Mouse (Mus musculus) midbrain, embryonic 15.5 days (tissue): ENCODE measurements around the gene Iyd. TPM values are rescaled to one million over a fixed set of nuclear protein-coding genes. Genes with fewer than 3 reads are reported as not detected.

ENCODE experiments used
- ATAC-seq: fragments of 200-750 bp; cut with Nextera tagmentation; replicated peaks from 2 replicates; pipeline ENCODE4 v1.8.0; 2017; ENCODE audit warnings: moderate TSS enrichment
- H3K27ac ChIP-seq: fragments of 300-500 bp; sonication (generic); 2 replicates; pipeline ENCODE4 v1.5.1; 2015; ENCODE audit warnings: mild to moderate bottlenecking, inconsistent platforms
- H3K27me3 ChIP-seq: fragments of 300-500 bp; sonication (generic); replicated peaks from 2 replicates; pipeline ENCODE4 v1.6.1; 2015; ENCODE audit warnings: inconsistent platforms
- H3K36me3 ChIP-seq: fragments of 300-500 bp; sonication (generic); replicated peaks from 2 replicates; pipeline ENCODE4 v1.6.1; 2015; ENCODE audit warnings: inconsistent platforms
- H3K4me1 ChIP-seq: fragments of 300-500 bp; sonication (generic); 2 replicates; pipeline ENCODE4 v1.6.1; 2015; ENCODE audit warnings: inconsistent platforms
- H3K4me2 ChIP-seq: fragments of 300-500 bp; sonication (generic); 2 replicates; pipeline ENCODE4 v1.6.1; 2015; ENCODE audit warnings: inconsistent platforms, mild to moderate bottlenecking, moderate library complexity
- H3K4me3 ChIP-seq: fragments of 300-500 bp; sonication (generic); 2 replicates; pipeline ENCODE4 v1.5.1; 2015; ENCODE audit warnings: mild to moderate bottlenecking, inconsistent platforms
- H3K9ac ChIP-seq: fragments of 300-500 bp; sonication (generic); 2 replicates; pipeline ENCODE4 v1.6.1; 2015; ENCODE audit warnings: mild to moderate bottlenecking, inconsistent platforms
- H3K9me3 ChIP-seq: fragments of 300-500 bp; sonication (generic); 2 replicates; pipeline ENCODE4 v1.6.1; 2016; ENCODE audit warnings: inconsistent platforms
- WGBS: fragments of 180-500 bp; shearing (Covaris S2); methylation state at CpG from one replicate; pipeline ENCODE4 v1.1.7; 2015; ENCODE audit warnings: mixed read lengths; 5-methylcytosine and 5-hydroxymethylcytosine counted together
- polyA plus RNA-seq: library from polyadenylated mRNA; unstranded; fragments of >200 nt; fragmentation: Nextera tagmentation; extraction: Ambion mirVana; gene quantifications from 2 replicates; pipeline ENCODE4 v1.2.1, GENCODE M21; 2015

Iyd gene
- polyA plus RNA-seq, 1 experiment from 2014 or later = 0.45 TPM

DNA sequence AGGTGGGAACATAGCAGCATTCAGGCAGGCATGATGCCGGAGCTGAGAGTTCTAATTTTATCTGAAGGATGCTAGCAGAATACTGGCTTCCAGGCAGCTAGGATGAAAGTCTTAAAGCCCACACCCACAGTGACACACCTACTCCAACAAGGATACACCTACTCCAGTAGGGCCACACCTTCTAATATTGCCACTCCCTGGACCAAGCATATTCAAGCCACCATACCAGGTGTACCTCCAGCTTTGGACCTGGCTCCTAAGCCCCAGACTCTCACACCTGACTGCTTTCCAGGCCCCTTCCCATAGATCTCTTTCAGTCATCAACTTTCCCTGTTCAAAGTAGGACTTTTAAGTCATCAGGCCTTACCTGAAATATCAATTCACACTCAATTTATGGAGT is 19.1 kb downstream of the Iyd start:
- Histone ChIP-seq H3K4me1 (no peaks in the 10 kb centered on the region), H3K4me3 (no peak overlapping the region), H3K36me3 (no peaks in the 10 kb centered on the region), H3K27ac (no peak overlapping the region), H3K9ac (no peak overlapping the region), H3K9me3 (no peaks in the 10 kb centered on the region), H3K4me2 (no peak overlapping the region), H3K27me3 (no peaks in the 10 kb centered on the region)
- ATAC-seq = no peak
- WGBS = 100% methylated on average over 1 of the region's 1 CpGs

DNA sequence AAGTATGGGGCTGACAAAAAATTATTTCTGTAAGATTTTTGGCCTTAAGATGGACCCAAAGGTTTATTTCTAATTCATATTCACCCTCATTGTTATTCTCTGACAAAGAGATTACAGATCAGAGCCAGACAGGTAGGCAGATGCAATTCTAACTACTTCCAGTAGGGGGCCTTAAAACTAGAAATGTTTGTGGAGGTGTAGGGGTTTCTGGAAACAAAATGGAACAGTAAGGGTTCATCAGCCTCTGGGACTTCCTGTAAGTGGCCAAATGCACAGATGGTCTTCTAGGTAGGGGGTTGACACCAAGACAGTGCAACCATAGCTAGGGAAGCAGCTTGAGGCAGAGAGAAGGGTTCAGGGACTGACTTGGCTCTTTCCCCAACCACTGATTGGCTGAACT is 22.1 kb downstream of the Iyd start:
- Histone ChIP-seq H3K9me3 (no peaks in the 10 kb centered on the region), H3K36me3 (no peaks in the 10 kb centered on the region), H3K4me3 (no peak overlapping the region), H3K27ac (no peak overlapping the region), H3K4me1 (no peaks in the 10 kb centered on the region), H3K4me2 (no peak overlapping the region), H3K9ac (no peak overlapping the region), H3K27me3 (no peaks in the 10 kb centered on the region)
- ATAC-seq = no peak

DNA sequence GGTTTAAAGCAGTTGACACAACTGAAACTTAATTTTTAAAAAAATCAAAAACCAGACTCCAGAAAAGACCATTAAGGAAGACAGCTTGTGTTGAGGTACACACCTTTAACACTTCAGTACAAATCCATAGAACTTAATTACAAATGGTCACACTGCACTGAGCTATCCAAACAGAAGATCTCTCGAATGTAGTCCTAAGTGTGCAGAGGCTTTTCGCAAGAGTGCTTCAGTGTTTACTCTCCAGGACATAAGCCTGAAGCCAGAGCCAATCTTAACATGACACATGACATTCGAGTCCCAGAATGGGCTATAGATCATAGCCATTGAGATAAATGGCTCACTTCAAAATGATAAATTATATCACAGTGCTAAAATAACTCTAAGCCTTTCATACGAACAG is 25.1 kb downstream of the Iyd start:
- H3K36me3 ChIP-seq = no peaks in the 10 kb centered on the region
- H3K27me3 ChIP-seq = no peaks in the 10 kb centered on the region
- H3K4me3 ChIP-seq = no peak overlapping the region
- no peak overlapping the region for H3K9ac ChIP-seq
- H3K4me2 ChIP-seq = no peak overlapping the region
- no peaks in the 10 kb centered on the region for H3K9me3 ChIP-seq
- no peak for ATAC-seq
- no peak overlapping the region for H3K27ac ChIP-seq
- no peaks in the 10 kb centered on the region for H3K4me1 ChIP-seq
- WGBS = 65% methylated on average over 4 of the region's 4 CpGs

DNA sequence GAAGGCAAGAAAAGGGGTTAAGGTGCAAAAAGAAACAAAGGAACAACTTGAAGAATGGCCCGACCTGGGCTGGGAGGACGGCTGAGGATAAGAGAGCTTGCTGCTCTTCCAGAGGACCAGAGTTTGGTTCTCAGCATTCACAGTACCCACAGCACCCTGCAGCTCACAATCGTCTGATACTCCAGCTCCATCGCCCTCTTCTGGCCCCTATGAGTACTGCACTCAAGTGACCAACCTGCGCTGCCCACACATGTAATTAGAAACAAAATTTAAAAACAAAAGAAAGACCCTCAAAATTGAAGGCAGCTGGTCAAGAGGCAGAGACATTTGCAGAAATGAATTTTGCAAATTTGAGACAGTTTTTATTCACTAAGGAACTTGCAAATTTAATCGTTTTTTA is 27.8 kb downstream of the Iyd start:
- Histone ChIP-seq H3K4me1 (no peaks in the 10 kb centered on the region), H3K9ac (no peak overlapping the region), H3K9me3 (no peaks in the 10 kb centered on the region), H3K27ac (no peak overlapping the region), H3K4me2 (no peak overlapping the region), H3K36me3 (no peaks in the 10 kb centered on the region), H3K27me3 (no peaks in the 10 kb centered on the region), H3K4me3 (no peak overlapping the region)
- no peak for ATAC-seq
- WGBS = 71% methylated on average over 6 of the region's 6 CpGs

DNA sequence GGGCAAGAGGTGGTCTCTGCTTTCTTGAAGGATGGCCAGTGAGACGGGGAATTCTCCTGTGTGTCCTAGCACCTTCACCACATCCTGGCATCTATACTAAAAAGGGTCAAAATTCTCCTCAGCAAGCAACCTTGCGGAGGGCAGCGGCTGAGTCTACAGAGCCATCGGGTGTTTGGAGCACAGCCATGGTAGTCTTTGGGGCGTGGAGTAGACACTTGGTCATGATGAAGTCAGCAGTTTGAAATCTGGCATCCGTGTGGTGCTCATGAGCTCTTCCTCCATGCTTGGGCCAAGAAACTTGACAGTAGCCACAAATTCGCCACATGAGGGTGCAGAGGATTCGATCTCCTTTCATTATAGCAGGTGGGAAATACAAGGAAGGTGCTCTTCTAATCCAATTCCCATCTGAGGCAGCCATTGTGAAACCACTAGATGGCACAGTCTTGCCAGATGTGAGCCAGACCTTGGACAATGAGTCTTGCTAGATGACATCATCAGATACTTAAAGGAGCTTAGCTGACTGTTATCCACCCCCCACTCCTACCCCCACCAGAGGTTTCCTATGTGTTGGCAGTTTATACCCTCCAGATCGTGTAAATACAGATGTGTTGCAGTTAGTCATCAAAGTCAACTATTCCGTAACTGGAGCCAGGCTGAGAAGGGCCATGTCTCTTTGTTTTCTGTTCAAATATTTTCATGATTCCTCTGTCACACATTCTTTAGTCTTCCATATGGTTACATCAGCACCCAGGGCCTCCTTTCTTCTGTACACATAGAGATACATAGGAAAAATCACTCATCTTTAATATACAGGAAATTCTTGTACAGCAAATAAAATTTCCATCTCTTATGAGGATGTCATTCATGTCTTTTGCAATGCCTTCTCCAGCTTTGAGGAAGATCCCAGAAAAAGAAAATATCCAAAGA is 32.9 kb downstream of the Iyd start:
- H3K4me1 ChIP-seq = no peaks in the 10 kb centered on the region
- H3K9ac ChIP-seq = no peak overlapping the region
- no peaks in the 10 kb centered on the region for H3K27me3 ChIP-seq
- no peak overlapping the region for H3K4me2 ChIP-seq
- ATAC-seq = peak; percentile 52
- no peak overlapping the region for H3K4me3 ChIP-seq
- no peaks in the 10 kb centered on the region for H3K9me3 ChIP-seq
- H3K36me3 ChIP-seq = no peaks in the 10 kb centered on the region
- H3K27ac ChIP-seq = no peak overlapping the region
- 65% methylated on average over 10 of the region's 10 CpGs for WGBS

DNA sequence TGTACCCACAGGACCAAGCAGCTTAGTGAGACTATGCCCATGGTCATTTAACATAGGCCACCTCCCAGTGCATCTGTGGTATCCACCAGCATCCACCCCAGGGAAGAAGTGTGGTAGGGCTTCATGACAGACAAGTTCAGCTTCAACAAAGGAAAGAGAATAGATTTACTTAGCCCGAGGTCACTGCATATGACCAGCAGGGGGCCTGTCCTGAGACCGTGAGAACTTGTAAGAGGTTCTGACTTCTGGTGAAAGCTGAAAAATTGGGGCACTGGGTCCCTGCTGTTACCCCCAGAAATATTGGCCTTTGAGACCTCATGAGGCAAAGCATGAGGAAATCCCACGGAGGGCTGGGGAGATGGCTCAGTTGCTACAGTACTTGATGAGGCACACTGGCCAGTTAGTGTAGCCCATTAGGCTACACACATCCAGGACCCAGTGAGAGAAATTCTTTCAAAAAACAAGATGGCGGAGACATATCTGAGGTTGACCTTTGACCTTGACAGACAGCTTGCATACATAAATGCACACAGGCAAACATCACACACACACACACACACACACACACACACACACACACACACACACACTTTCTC is 34.0 kb downstream of the Iyd start:
- no peak overlapping the region for H3K9ac ChIP-seq
- H3K4me2 ChIP-seq = no peak overlapping the region
- H3K9me3 ChIP-seq = no peaks in the 10 kb centered on the region
- 69% methylated on average over 4 of the region's 4 CpGs for WGBS
- H3K4me1 ChIP-seq = no peaks in the 10 kb centered on the region
- H3K27me3 ChIP-seq = no peaks in the 10 kb centered on the region
- H3K36me3 ChIP-seq = no peaks in the 10 kb centered on the region
- H3K4me3 ChIP-seq = no peak overlapping the region
- H3K27ac ChIP-seq = no peak overlapping the region
- ATAC-seq = no peak

DNA sequence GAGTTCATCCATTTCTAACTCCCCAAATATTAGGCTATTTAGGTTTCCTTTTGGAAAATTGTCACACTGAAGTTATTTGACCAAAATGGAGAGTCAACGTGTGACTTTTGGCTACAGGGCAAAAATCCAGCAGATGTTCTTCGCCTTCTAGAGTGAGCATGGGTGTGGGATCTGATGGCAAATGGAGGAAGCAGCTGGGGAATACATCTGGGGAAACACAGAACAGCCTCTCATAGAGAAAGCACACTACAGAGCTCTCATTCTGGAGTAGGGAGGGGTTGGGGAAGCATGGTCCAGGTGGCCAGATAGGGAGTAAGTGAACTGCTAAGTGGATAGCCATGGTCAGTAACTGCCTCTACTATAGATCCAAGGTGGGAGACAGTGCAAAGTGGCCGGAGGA is 50.6 kb downstream of the Iyd start:
- H3K4me1 ChIP-seq = peaks cover 8% of the 10 kb centered on the region; the same call in 1 of the 2 replicates
- H3K9me3 ChIP-seq = no peaks in the 10 kb centered on the region
- no peak for ATAC-seq
- no peaks in the 10 kb centered on the region for H3K27me3 ChIP-seq
- no peaks in the 10 kb centered on the region for H3K36me3 ChIP-seq
- H3K4me3 ChIP-seq = no peak overlapping the region
- H3K27ac ChIP-seq = no peak overlapping the region
- H3K4me2 ChIP-seq = no peak overlapping the region
- WGBS = 92% methylated on average over 3 of the region's 3 CpGs
- H3K9ac ChIP-seq = no peak overlapping the region

DNA sequence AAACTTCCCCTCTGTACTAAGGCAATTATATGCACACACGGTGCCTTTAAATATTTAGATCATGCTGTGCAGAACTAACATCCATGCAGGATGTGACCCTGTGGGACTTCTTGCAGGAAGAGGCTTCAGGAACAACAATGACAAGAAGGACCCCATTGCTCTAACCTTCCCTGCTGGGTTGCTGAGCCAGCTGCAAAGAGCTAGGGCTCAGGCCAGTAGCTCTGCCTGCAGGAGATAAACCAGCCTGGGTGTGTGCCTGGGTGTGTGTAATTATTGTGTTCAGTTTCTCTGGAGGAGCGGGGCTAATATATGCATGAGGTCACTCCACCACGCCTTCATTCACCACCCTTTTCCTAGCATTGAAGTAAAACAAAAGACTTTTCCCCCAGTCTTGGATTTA is 51.8 kb downstream of the Iyd start:
- Histone ChIP-seq H3K4me1 (peaks cover 8% of the 10 kb centered on the region; the same call in 1 of the 2 replicates), H3K9me3 (no peaks in the 10 kb centered on the region), H3K36me3 (no peaks in the 10 kb centered on the region), H3K27ac (no peak overlapping the region), H3K27me3 (no peaks in the 10 kb centered on the region), H3K4me2 (no peak overlapping the region), H3K4me3 (no peak overlapping the region), H3K9ac (no peak overlapping the region)
- ATAC-seq = 0 out of 2 replicates have a peak, but pooled peaks have one; percentile 30
- 14% methylated on average over 3 of the region's 3 CpGs for WGBS

DNA sequence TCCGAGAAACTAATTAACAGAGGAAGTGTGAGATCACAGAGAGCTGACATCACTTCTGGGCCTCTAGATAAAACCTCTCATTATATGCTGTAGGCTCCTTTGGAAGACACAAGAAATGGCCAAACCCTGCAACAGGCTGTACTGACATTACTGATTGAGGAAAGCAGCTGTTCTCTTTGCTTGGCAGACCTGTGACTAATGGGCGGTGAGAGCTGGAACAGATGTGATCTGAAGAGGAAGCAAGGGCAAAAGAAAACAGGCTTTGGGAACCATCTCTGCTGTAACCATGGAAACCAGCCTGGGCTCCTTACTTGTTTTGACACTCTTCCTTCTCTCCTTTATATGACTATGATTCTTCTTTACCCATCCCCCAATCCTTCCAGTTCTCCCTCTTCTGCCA is 56.7 kb downstream of the Iyd start:
- WGBS = 69% methylated on average over 2 of the region's 2 CpGs
- ATAC-seq = no peak

DNA sequence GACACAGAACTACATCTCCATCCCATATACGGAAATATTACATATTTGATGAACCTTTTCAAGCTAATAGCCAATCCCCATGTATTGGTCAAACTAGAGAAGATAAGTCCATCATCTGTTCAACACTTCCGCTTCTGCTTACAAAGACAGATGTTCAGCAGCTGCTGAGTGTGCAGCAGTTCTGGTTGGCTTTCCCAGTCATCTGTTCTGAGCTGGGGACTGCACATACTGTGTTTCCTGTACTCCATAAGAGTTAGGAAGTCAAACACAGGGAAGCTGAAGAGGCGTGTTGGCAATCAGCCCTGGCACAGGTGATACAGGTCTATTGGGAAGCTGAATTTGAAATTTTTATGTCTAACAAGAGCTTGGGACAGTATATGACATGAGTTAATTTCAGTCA is 57.7 kb downstream of the Iyd start:
- 92% methylated on average over 3 of the region's 3 CpGs for WGBS
- Histone ChIP-seq H3K27me3 (no peaks in the 10 kb centered on the region), H3K9ac (no peak overlapping the region), H3K27ac (no peak overlapping the region), H3K4me1 (no peaks in the 10 kb centered on the region), H3K36me3 (no peaks in the 10 kb centered on the region), H3K4me3 (no peak overlapping the region), H3K4me2 (no peak overlapping the region), H3K9me3 (no peaks in the 10 kb centered on the region)
- no peak for ATAC-seq

More for the DNA sequence above, 56.7 kb downstream of the Iyd start:
- Histone ChIP-seq H3K4me3 (no peak overlapping the region), H3K4me1 (peaks cover 7% of the 10 kb centered on the region; the same call in 1 of the 2 replicates), H3K9me3 (no peaks in the 10 kb centered on the region), H3K36me3 (no peaks in the 10 kb centered on the region), H3K9ac (no peak overlapping the region), H3K27me3 (no peaks in the 10 kb centered on the region), H3K27ac (no peak overlapping the region), H3K4me2 (no peak overlapping the region)
